Mouse (Mus musculus): ENCODE measurements around the gene Ogn. TPM values are rescaled to one million over a fixed set of nuclear protein-coding genes. Genes with fewer than 3 reads are reported as not detected.
A peak's percentile ranks its signal among the peaks of the same experiment; 100 is the strongest.

Gene Ogn
- 2.5 and 4.1 TPM in 2 replicates for polyA plus RNA-seq (2015; fragmentation: Nextera tagmentation; extraction: Ambion mirVana)

- Histone ChIP-seq H3K27ac (ENCODE audit: low read length) (no peak within 1 kb of the TSS), H3K9me3 (replicated peaks; ENCODE audit: control insufficient read depth, low read length) (no peaks in the 10 kb centered on the region), H3K9ac (ENCODE audit: low read depth, low read length) (no peak within 1 kb of the TSS), H3K4me3 (ENCODE audit: low read depth, low read length) (no peak within 1 kb of the TSS), H3K4me1 (ENCODE audit: control insufficient read depth, low read depth, low read length) (no peaks in the 10 kb centered on the region), H3K4me2 (ENCODE audit: low read depth, low read length) (no peak within 1 kb of the TSS), H3K36me3 (ENCODE audit: control insufficient read depth, insufficient read depth) (no peaks in the 10 kb centered on the region), H3K27me3 (ENCODE audit: control insufficient read depth, insufficient read depth, low read depth, low read length) (no peaks in the 10 kb centered on the region)
- 81% methylated on average over 4 of the region's 4 CpGs for WGBS (ENCODE audit: insufficient replicate concordance)
- ATAC-seq (ENCODE audit: low read depth), result no peak
Measured at GRCm38 (mm10) chr13:49607714-49608113, at the start of gene Ogn. Ogn (plus strand) TSS chr13:49608046.

GRCm38 (mm10) chr13:49559185-49559584, 48.7 kb upstream of the Ogn start:
- Histone ChIP-seq H3K9me3 (replicated peaks; ENCODE audit: control insufficient read depth, low read length) (no peaks in the 10 kb centered on the region), H3K27me3 (ENCODE audit: control insufficient read depth, insufficient read depth, low read depth, low read length) (no peaks in the 10 kb centered on the region), H3K4me2 (ENCODE audit: low read depth, low read length) (no peak overlapping the region), H3K9ac (ENCODE audit: low read depth, low read length) (no peak overlapping the region), H3K4me1 (ENCODE audit: control insufficient read depth, low read depth, low read length) (peaks cover 5% of the 10 kb centered on the region), H3K36me3 (ENCODE audit: control insufficient read depth, insufficient read depth) (no peaks in the 10 kb centered on the region), H3K27ac (ENCODE audit: low read length) (no peak overlapping the region), H3K4me3 (ENCODE audit: low read depth, low read length) (no peak overlapping the region)
- WGBS (ENCODE audit: insufficient replicate concordance), result 42% methylated on average over 2 of the region's 2 CpGs
- ATAC-seq (ENCODE audit: low read depth), result peak; percentile 51; the same call in 1 of the 2 replicates

- Histone ChIP-seq H3K9me3 (replicated peaks; ENCODE audit: control insufficient read depth, low read length) (no peaks in the 10 kb centered on the region), H3K4me3 (ENCODE audit: low read depth, low read length) (no peak overlapping the region), H3K4me1 (ENCODE audit: control insufficient read depth, low read depth, low read length) (peaks cover 5% of the 10 kb centered on the region), H3K27ac (ENCODE audit: low read length) (no peak overlapping the region), H3K36me3 (ENCODE audit: control insufficient read depth, insufficient read depth) (no peaks in the 10 kb centered on the region), H3K4me2 (ENCODE audit: low read depth, low read length) (no peak overlapping the region), H3K27me3 (ENCODE audit: control insufficient read depth, insufficient read depth, low read depth, low read length) (no peaks in the 10 kb centered on the region), H3K9ac (ENCODE audit: low read depth, low read length) (no peak overlapping the region)
- 12% methylated on average over 2 of the region's 2 CpGs for WGBS (ENCODE audit: insufficient replicate concordance)
- peak; percentile 64 for ATAC-seq (ENCODE audit: low read depth)
Measured at GRCm38 (mm10) chr13:49560886-49561285, 47.0 kb upstream of the Ogn start.

GRCm38 (mm10) chr13:49564347-49564746, 43.5 kb upstream of the Ogn start:
- Histone ChIP-seq H3K27me3 (ENCODE audit: control insufficient read depth, insufficient read depth, low read depth, low read length) (no peaks in the 10 kb centered on the region), H3K27ac (ENCODE audit: low read length) (no peak overlapping the region), H3K9me3 (replicated peaks; ENCODE audit: control insufficient read depth, low read length) (no peaks in the 10 kb centered on the region), H3K36me3 (ENCODE audit: control insufficient read depth, insufficient read depth) (no peaks in the 10 kb centered on the region), H3K4me2 (ENCODE audit: low read depth, low read length) (no peak overlapping the region), H3K9ac (ENCODE audit: low read depth, low read length) (no peak overlapping the region), H3K4me3 (ENCODE audit: low read depth, low read length) (no peak overlapping the region), H3K4me1 (ENCODE audit: control insufficient read depth, low read depth, low read length) (peaks cover 5% of the 10 kb centered on the region)
- no peak for ATAC-seq (ENCODE audit: low read depth)
- 55% methylated on average over 1 of the region's 1 CpGs for WGBS (ENCODE audit: insufficient replicate concordance)

GRCm38 (mm10) chr13:49570371-49570770, 37.5 kb upstream of the Ogn start:
- no peaks in the 10 kb centered on the region for H3K9me3 ChIP-seq (replicated peaks; ENCODE audit: control insufficient read depth, low read length)
- H3K4me3 ChIP-seq (ENCODE audit: low read depth, low read length), result no peak overlapping the region
- 48% methylated on average over 3 of the region's 3 CpGs for WGBS (ENCODE audit: insufficient replicate concordance)
- peaks cover 12% of the 10 kb centered on the region for H3K4me1 ChIP-seq (ENCODE audit: control insufficient read depth, low read depth, low read length)
- no peak overlapping the region; the same call in 1 of the 2 replicates for H3K27ac ChIP-seq (ENCODE audit: low read length)
- H3K27me3 ChIP-seq (ENCODE audit: control insufficient read depth, insufficient read depth, low read depth, low read length), result no peaks in the 10 kb centered on the region
- peak; percentile 66 for ATAC-seq (ENCODE audit: low read depth)
- no peaks in the 10 kb centered on the region for H3K36me3 ChIP-seq (ENCODE audit: control insufficient read depth, insufficient read depth)
- no peak overlapping the region for H3K9ac ChIP-seq (ENCODE audit: low read depth, low read length)
- no peak overlapping the region for H3K4me2 ChIP-seq (ENCODE audit: low read depth, low read length)

- Histone ChIP-seq H3K9ac (ENCODE audit: low read depth, low read length) (no peak overlapping the region), H3K4me2 (ENCODE audit: low read depth, low read length) (0 out of 2 replicates have a peak overlapping the region, but pooled peaks have one; percentile 21), H3K27ac (ENCODE audit: low read length) (peak overlapping the region; percentile 31), H3K36me3 (ENCODE audit: control insufficient read depth, insufficient read depth) (no peaks in the 10 kb centered on the region), H3K4me1 (ENCODE audit: control insufficient read depth, low read depth, low read length) (peaks cover 12% of the 10 kb centered on the region), H3K4me3 (ENCODE audit: low read depth, low read length) (no peak overlapping the region), H3K27me3 (ENCODE audit: control insufficient read depth, insufficient read depth, low read depth, low read length) (no peaks in the 10 kb centered on the region), H3K9me3 (replicated peaks; ENCODE audit: control insufficient read depth, low read length) (no peaks in the 10 kb centered on the region)
- 22% methylated on average over 2 of the region's 2 CpGs for WGBS (ENCODE audit: insufficient replicate concordance)
- peak; percentile 79 for ATAC-seq (ENCODE audit: low read depth)
Measured at GRCm38 (mm10) chr13:49571418-49571817, 36.4 kb upstream of the Ogn start.

- Histone ChIP-seq H3K4me3 (ENCODE audit: low read depth, low read length) (no peak within 1 kb of the TSS), H3K4me1 (ENCODE audit: control insufficient read depth, low read depth, low read length) (no peaks in the 10 kb centered on the region), H3K36me3 (ENCODE audit: control insufficient read depth, insufficient read depth) (no peaks in the 10 kb centered on the region), H3K4me2 (ENCODE audit: low read depth, low read length) (no peak within 1 kb of the TSS), H3K27me3 (ENCODE audit: control insufficient read depth, insufficient read depth, low read depth, low read length) (no peaks in the 10 kb centered on the region), H3K9ac (ENCODE audit: low read depth, low read length) (no peak within 1 kb of the TSS), H3K9me3 (replicated peaks; ENCODE audit: control insufficient read depth, low read length) (no peaks in the 10 kb centered on the region), H3K27ac (ENCODE audit: low read length) (no peak within 1 kb of the TSS)
- ATAC-seq (ENCODE audit: low read depth), result no peak
- WGBS (ENCODE audit: insufficient replicate concordance), result 67% methylated on average over 8 of the region's 8 CpGs
Measured at GRCm38 (mm10) chr13:49581541-49582530, 26.0 kb upstream of the Ogn start, which contains the start of gene Omd. Omd (plus strand) TSS chr13:49582462.

- no peak for ATAC-seq (ENCODE audit: low read depth)
- H3K27ac ChIP-seq (ENCODE audit: low read length), result no peak overlapping the region
Measured at GRCm38 (mm10) chr13:49583859-49584258, 24.0 kb upstream of the Ogn start.

GRCm38 (mm10) chr13:49584307-49585005, 23.4 kb upstream of the Ogn start:
- Histone ChIP-seq H3K27ac (ENCODE audit: low read length) (no peak overlapping the region), H3K27me3 (ENCODE audit: control insufficient read depth, insufficient read depth, low read depth, low read length) (no peaks in the 10 kb centered on the region), H3K9ac (ENCODE audit: low read depth, low read length) (no peak overlapping the region), H3K4me2 (ENCODE audit: low read depth, low read length) (no peak overlapping the region), H3K36me3 (ENCODE audit: control insufficient read depth, insufficient read depth) (no peaks in the 10 kb centered on the region), H3K9me3 (replicated peaks; ENCODE audit: control insufficient read depth, low read length) (no peaks in the 10 kb centered on the region), H3K4me1 (ENCODE audit: control insufficient read depth, low read depth, low read length) (no peaks in the 10 kb centered on the region), H3K4me3 (ENCODE audit: low read depth, low read length) (no peak overlapping the region)
- 76% methylated on average over 8 of the region's 8 CpGs for WGBS (ENCODE audit: insufficient replicate concordance)
- no peak for ATAC-seq (ENCODE audit: low read depth)

More at GRCm38 (mm10) chr13:49583859-49584258, 24.0 kb upstream of the Ogn start:
- no peaks in the 10 kb centered on the region for H3K9me3 ChIP-seq (replicated peaks; ENCODE audit: control insufficient read depth, low read length)
- H3K4me3 ChIP-seq (ENCODE audit: low read depth, low read length), result no peak overlapping the region
- no peaks in the 10 kb centered on the region for H3K27me3 ChIP-seq (ENCODE audit: control insufficient read depth, insufficient read depth, low read depth, low read length)
- H3K36me3 ChIP-seq (ENCODE audit: control insufficient read depth, insufficient read depth), result no peaks in the 10 kb centered on the region
- H3K4me2 ChIP-seq (ENCODE audit: low read depth, low read length), result no peak overlapping the region
- no peak overlapping the region for H3K9ac ChIP-seq (ENCODE audit: low read depth, low read length)
- H3K4me1 ChIP-seq (ENCODE audit: control insufficient read depth, low read depth, low read length), result no peaks in the 10 kb centered on the region

Measured in liver, embryonic 16.5 days (tissue).